Mouse (Mus musculus) embryo, embryonic 9.5 days (tissue): ENCODE measurements at regions not wholly inside any gene's neighbourhood (a gene's known extent, or its start where the extent isn't known, plus 50 kb on each side); places are given as distances from the start of the nearest gene placed in this dataset.

Source experiments
- DNase-seq: peaks from one replicate; pipeline ENCODE4 v3.0.0-alpha.2; 2017; ENCODE audit errors: extremely low spot score

GRCm38 (mm10) chr13:15221322-15221721, 241.7 kb upstream of the Gli3 start:
- DNase-seq = no peak

- DNase-seq = no peak
Observed at GRCm38 (mm10) chr13:15227641-15228040, 235.4 kb upstream of the Gli3 start.
